Mouse (Mus musculus): ENCODE data around the gene Serpinh1. TPM values are rescaled to one million over a fixed set of nuclear protein-coding genes. Genes with fewer than 3 reads are reported as not detected.
A peak's percentile ranks its signal among the peaks of the same experiment; 100 is the strongest.

Gene Serpinh1
- polyA plus RNA-seq, 1 experiment from 2014 or later = 1,031 TPM

DNA sequence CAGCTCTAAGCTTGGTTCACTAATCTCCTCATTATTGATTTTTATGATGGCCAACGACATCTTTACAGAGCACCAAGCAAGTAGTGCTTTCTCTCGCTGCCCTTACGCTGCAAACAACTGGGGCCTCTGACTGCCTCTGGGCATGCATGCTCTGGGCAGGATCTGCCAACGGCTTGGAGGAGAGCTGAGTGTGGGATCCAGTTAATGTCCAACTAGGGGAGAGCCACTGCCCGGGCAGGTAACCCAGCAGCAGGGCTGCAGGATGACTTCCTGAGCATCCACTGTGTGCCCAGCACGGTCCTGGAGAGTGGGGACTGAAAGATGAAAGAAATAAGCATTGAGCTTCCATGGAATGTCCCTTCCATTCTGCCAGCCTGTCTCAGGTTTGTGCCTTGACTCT lies 13.7 kb upstream of the Serpinh1 start:
- no peak overlapping the region for H3K9ac ChIP-seq
- H3K36me3 ChIP-seq = no peaks in the 10 kb centered on the region
- no peak overlapping the region for H3K4me3 ChIP-seq
- no peak overlapping the region for H3K27ac ChIP-seq
- H3K4me1 ChIP-seq (replicated peaks) = peaks cover 6% of the 10 kb centered on the region; the same call in 1 of the 2 replicates
- H3K27me3 ChIP-seq = no peaks in the 10 kb centered on the region
- no peak for ATAC-seq (replicated peaks; ENCODE audit: insufficient number of reproducible peaks, insufficient read depth, low FRiP score, low read depth)
- no peaks in the 10 kb centered on the region for H3K9me3 ChIP-seq (replicated peaks)
- WGBS = 64% methylated on average over 6 of the region's 6 CpGs
- H3K4me2 ChIP-seq = no peak overlapping the region

DNA sequence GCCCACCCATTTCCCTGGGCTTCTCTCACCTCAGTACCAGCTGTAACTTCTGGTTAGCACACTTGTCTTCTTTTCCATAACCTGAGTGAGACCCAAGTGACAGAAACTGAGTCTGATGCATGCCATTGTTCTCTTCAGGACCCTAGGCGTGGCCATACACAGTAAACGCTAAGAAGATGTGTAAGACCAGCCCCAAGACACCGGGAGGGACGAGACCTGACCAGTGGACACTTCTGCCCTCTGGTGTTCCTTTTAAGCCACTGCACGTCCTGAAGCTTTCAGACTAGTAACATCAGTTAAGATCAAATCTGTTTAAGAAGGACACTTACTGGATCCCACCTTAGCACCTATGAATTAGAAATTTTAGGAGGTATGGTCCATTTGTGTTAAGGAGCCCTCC lies 12.0 kb upstream of the Serpinh1 start:
- no peak overlapping the region for H3K4me3 ChIP-seq
- no peak for ATAC-seq (replicated peaks; ENCODE audit: insufficient number of reproducible peaks, insufficient read depth, low FRiP score, low read depth)
- no peaks in the 10 kb centered on the region for H3K9me3 ChIP-seq (replicated peaks)
- WGBS = under 1% methylated on average over 5 of the region's 5 CpGs
- H3K36me3 ChIP-seq = no peaks in the 10 kb centered on the region
- H3K27ac ChIP-seq = no peak overlapping the region
- peaks cover 16% of the 10 kb centered on the region for H3K4me1 ChIP-seq (replicated peaks)
- no peak overlapping the region for H3K4me2 ChIP-seq
- no peak overlapping the region for H3K9ac ChIP-seq
- no peaks in the 10 kb centered on the region for H3K27me3 ChIP-seq

GRCm38 (mm10) chr7:99362137-99362536 lies 9.1 kb upstream of the Serpinh1 start:
- no peak overlapping the region for H3K9ac ChIP-seq
- whole genome bisulfite sequencing = 81% methylated on average over 2 of the region's 2 CpGs
- H3K27ac ChIP-seq = no peak overlapping the region
- no peak overlapping the region for H3K4me2 ChIP-seq
- no peak overlapping the region for H3K4me3 ChIP-seq
- no peaks in the 10 kb centered on the region for H3K9me3 ChIP-seq (replicated peaks)
- H3K4me1 ChIP-seq (replicated peaks) = peaks cover 30% of the 10 kb centered on the region
- no peaks in the 10 kb centered on the region for H3K36me3 ChIP-seq
- no peak for ATAC-seq (replicated peaks; ENCODE audit: insufficient number of reproducible peaks, insufficient read depth, low FRiP score, low read depth)
- no peaks in the 10 kb centered on the region for H3K27me3 ChIP-seq

GRCm38 (mm10) chr7:99360803-99361414 lies 7.9 kb upstream of the Serpinh1 start:
- Histone ChIP-seq H3K4me3 (no peak overlapping the region), H3K27me3 (no peaks in the 10 kb centered on the region), H3K4me2 (peak overlapping the region; percentile 21), H3K9me3 (replicated peaks) (no peaks in the 10 kb centered on the region), H3K27ac (peak overlapping the region; percentile 94), H3K9ac (peak overlapping the region; percentile 33), H3K36me3 (no peaks in the 10 kb centered on the region), H3K4me1 (replicated peaks) (peaks cover 42% of the 10 kb centered on the region)
- WGBS = 40% methylated on average over 8 of the region's 8 CpGs
- ATAC-seq (replicated peaks; ENCODE audit: insufficient number of reproducible peaks, insufficient read depth, low FRiP score, low read depth) = no peak

DNA sequence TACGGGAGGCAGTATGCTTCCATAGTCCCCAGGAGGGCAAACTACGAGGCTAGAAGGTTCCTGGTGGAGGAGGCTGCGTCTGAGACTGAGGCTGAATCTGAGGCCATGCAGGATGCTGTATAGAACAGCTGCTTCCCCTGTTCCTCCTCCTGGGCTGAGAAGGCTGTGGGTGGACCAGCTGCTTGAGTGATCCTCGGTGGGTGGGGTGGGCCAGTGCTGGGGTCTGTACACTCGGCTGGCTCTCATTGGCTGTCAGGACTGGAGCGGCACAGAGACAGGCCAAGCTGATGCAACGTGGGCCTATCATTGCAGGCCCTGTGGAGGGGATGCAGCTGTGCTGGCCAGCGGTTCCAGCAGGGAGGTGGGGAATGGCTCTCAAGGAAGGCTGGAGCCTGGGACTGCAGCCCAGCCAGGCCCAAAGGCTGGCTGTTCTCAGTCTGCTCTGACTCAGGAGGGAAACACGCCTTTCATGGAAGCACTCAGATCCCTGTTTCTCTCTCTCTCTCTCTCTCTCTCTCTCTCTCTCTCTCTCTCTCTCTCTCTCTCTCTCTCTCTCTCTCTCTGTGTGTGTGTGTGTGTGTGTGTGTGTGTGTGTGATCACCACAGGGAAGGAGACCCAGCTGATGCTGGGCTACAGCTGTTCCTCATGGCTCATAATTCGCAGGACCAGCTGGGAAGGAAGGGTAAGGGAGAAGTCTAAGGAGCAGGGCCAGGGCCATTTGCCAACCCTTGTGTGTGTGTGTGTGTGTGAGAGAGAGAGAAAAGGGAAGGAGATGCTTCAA lies 7.2 kb upstream of the Serpinh1 start:
- 16% methylated on average over 10 of the region's 10 CpGs for WGBS
- peak overlapping the region; percentile 21 for H3K4me2 ChIP-seq
- H3K27me3 ChIP-seq = no peaks in the 10 kb centered on the region
- H3K4me1 ChIP-seq (replicated peaks) = peaks cover 48% of the 10 kb centered on the region
- H3K27ac ChIP-seq = peak overlapping the region; percentile 94
- ATAC-seq (replicated peaks; ENCODE audit: insufficient number of reproducible peaks, insufficient read depth, low FRiP score, low read depth) = peak; percentile 90
- H3K9me3 ChIP-seq (replicated peaks) = no peaks in the 10 kb centered on the region
- H3K4me3 ChIP-seq = no peak overlapping the region
- H3K9ac ChIP-seq = peak overlapping the region; percentile 41
- H3K36me3 ChIP-seq = no peaks in the 10 kb centered on the region

DNA sequence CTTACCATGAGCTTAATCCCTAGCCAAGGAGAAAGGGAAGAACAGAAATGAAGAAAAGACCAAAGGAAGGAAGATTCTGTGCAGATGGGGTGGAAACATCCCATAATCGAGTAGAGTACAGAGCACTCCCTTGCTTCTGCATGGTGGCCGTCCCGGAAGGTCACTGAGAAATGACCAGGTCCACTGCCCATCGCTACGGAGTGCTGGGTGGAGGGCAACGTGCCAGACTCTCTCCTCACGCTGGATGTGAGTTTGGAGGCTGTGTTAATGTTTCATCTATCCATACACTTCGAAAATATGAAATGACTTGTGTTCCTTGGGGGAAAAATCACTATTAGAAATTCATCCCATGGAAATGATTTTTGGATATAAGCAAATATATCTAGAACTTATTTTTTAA lies 5.3 kb upstream of the Serpinh1 start:
- H3K27me3 ChIP-seq = no peaks in the 10 kb centered on the region
- 86% methylated on average over 8 of the region's 8 CpGs for WGBS
- H3K36me3 ChIP-seq = no peaks in the 10 kb centered on the region
- H3K27ac ChIP-seq = no peak overlapping the region
- ATAC-seq (replicated peaks; ENCODE audit: insufficient number of reproducible peaks, insufficient read depth, low FRiP score, low read depth) = no peak
- no peak overlapping the region for H3K9ac ChIP-seq
- H3K4me3 ChIP-seq = no peak overlapping the region
- H3K4me1 ChIP-seq (replicated peaks) = peaks cover 60% of the 10 kb centered on the region
- H3K9me3 ChIP-seq (replicated peaks) = no peaks in the 10 kb centered on the region
- no peak overlapping the region for H3K4me2 ChIP-seq

- H3K4me3 ChIP-seq = no peak overlapping the region
- H3K9me3 ChIP-seq (replicated peaks) = no peaks in the 10 kb centered on the region
- H3K4me2 ChIP-seq = peak overlapping the region; percentile 63
- H3K27me3 ChIP-seq = no peaks in the 10 kb centered on the region
- H3K4me1 ChIP-seq (replicated peaks) = peaks cover 63% of the 10 kb centered on the region
- ATAC-seq (replicated peaks; ENCODE audit: insufficient number of reproducible peaks, insufficient read depth, low FRiP score, low read depth) = no peak
- 29% methylated on average over 7 of the region's 7 CpGs for WGBS
- H3K36me3 ChIP-seq = no peaks in the 10 kb centered on the region
- H3K27ac ChIP-seq = peak overlapping the region; percentile 100
- H3K9ac ChIP-seq = no peak overlapping the region
These were observed 4.2 kb upstream of the Serpinh1 start for GRCm38 (mm10) chr7:99357201-99357600.

DNA sequence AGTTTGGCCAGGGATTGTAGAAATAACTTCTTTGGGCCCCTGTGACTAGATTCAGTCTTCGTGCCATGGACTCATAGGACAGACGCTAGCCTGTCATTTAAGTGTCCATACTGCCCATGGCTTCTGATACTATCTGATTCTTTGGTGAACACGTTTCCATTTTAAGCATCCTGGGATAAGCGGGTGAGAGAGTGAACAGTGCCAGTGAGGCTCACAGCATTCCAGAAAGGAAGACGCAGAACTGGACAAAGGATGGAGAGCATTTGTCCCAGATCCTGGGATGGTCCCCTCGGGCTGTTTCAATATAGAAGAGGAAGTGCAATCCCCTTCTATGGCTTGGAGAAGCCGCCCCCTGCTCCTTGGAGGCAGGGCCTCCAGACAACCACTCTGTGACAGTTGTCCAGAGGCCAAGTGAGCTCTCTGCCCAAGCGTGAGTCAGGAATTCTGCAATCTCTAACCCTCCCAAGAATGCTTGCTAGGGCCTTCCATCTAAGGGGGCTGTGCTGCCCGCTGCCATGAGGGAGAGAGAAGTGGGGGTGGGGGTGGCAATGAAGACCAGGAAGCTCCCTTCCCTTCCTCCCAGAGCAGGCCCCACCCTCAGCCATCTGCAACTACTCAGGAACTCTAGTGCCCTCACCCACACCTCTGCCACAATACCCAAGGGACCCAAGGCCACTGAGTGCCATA lies 3.3 kb upstream of the Serpinh1 start:
- 13% methylated on average over 9 of the region's 9 CpGs for WGBS
- Histone ChIP-seq H3K9me3 (replicated peaks) (no peaks in the 10 kb centered on the region), H3K27me3 (no peaks in the 10 kb centered on the region), H3K4me1 (replicated peaks) (peaks cover 63% of the 10 kb centered on the region), H3K27ac (peak overlapping the region; percentile 100), H3K9ac (peak overlapping the region; percentile 49), H3K36me3 (no peaks in the 10 kb centered on the region), H3K4me3 (peak overlapping the region; percentile 32), H3K4me2 (peak overlapping the region; percentile 63)
- ATAC-seq (replicated peaks; ENCODE audit: insufficient number of reproducible peaks, insufficient read depth, low FRiP score, low read depth) = peak; percentile 27

- ATAC-seq (replicated peaks; ENCODE audit: insufficient number of reproducible peaks, insufficient read depth, low FRiP score, low read depth) = peak; percentile 26
These were observed 2.7 kb upstream of the Serpinh1 start for GRCm38 (mm10) chr7:99355731-99356131.

GRCm38 (mm10) chr7:99351802-99352517 lies 1.1 kb downstream of the Serpinh1 start:
- peak overlapping the region; percentile 81 for H3K4me3 ChIP-seq
- H3K36me3 ChIP-seq = peaks cover 26% of the 10 kb centered on the region
- H3K4me2 ChIP-seq = peak overlapping the region; percentile 88
- peak overlapping the region; percentile 93 for H3K9ac ChIP-seq
- 3% methylated on average over 18 of the region's 18 CpGs for WGBS
- H3K9me3 ChIP-seq (replicated peaks) = no peaks in the 10 kb centered on the region
- H3K27ac ChIP-seq = peak overlapping the region; percentile 100
- ATAC-seq (replicated peaks; ENCODE audit: insufficient number of reproducible peaks, insufficient read depth, low FRiP score, low read depth) = no peak
- H3K4me1 ChIP-seq (replicated peaks) = peaks cover 72% of the 10 kb centered on the region
- no peaks in the 10 kb centered on the region for H3K27me3 ChIP-seq

More at GRCm38 (mm10) chr7:99355731-99356131, 2.7 kb upstream of the Serpinh1 start:
- H3K9me3 ChIP-seq (replicated peaks) = no peaks in the 10 kb centered on the region
- H3K4me3 ChIP-seq = peak overlapping the region; percentile 32
- peaks cover 63% of the 10 kb centered on the region for H3K4me1 ChIP-seq (replicated peaks)
- no peaks in the 10 kb centered on the region for H3K27me3 ChIP-seq
- H3K4me2 ChIP-seq = peak overlapping the region; percentile 63
- no peaks in the 10 kb centered on the region; the same call in 1 of the 2 replicates for H3K36me3 ChIP-seq
- 11% methylated on average over 7 of the region's 7 CpGs for WGBS
- peak overlapping the region; percentile 49 for H3K9ac ChIP-seq
- peak overlapping the region; percentile 100 for H3K27ac ChIP-seq
